Mouse (Mus musculus): ENCODE results near the gene Myh8. TPM values are rescaled to one million over a fixed set of nuclear protein-coding genes. Genes with fewer than 3 reads are reported as not detected.

Myh8 gene
- polyA plus RNA-seq, 1 experiment: 0.06 TPM

DNA sequence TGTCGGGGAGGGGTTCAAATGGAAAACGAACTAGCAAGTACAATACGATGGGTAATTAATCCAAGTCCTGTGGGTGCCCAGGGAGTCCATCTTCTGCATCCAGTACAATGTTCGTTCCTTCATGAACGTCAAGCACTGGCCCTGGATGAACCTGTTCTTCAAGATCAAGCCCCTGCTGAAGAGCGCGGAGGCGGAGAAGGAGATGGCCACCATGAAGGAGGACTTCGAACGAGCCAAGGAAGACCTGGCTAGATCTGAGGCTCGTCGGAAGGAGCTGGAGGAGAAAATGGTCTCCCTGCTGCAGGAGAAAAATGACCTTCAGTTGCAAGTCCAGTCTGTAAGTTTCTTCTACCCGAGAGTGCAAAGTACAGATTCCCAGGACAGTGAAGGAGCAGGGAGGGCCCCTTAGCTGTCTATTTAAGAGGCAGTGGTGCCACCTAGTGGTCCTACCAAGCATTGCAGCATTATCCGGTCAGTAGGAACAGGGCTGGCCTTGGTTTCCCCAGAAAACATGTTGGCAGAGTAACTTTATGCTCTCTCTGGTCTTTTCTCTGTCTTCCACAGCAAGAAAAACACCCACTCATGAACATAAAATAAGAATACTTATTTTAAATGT, 73.3 kb downstream of the Myh8 start:
- no peak for TF ChIP-seq POLR2A (IDR thresholded peaks at IDR 0.05; ENCODE audit: extremely low read depth, insufficient read depth, low read length)
- peak; percentile 97 for TF ChIP-seq CTCF (IDR thresholded peaks at IDR 0.05; ENCODE audit: extremely low read depth, insufficient read depth, low read length)
- H3K27ac ChIP-seq (ENCODE audit: insufficient read depth, low read length): no peak overlapping the region
- H3K4me3 ChIP-seq (ENCODE audit: insufficient read depth, low read length): no peak overlapping the region
- no peaks in the 10 kb centered on the region for H3K4me1 ChIP-seq (ENCODE audit: control insufficient read depth, insufficient read depth, low read length)

DNA sequence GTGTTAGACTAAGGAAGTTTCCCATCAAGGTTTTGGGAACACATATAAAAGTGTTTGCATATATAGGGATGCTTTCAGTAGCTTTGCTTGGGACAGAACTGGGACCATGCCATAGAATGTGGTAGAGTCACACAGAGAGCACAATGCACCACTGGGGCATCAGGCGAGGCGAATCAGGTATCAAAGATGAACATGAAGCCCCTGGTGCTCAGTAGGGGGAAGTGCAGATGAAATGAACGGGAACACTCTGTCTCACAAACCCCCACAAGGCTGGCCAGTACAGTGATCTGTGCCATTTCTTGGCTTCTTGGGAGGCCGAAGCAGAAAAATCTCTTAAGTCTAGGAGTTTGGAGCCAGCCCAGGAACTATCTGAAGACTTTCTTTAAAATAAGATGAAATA, 76.1 kb downstream of the Myh8 start:
- no peaks in the 10 kb centered on the region for H3K4me1 ChIP-seq (ENCODE audit: control insufficient read depth, insufficient read depth, low read length)
- no peak overlapping the region for H3K4me3 ChIP-seq (ENCODE audit: insufficient read depth, low read length)
- H3K27ac ChIP-seq (ENCODE audit: insufficient read depth, low read length): no peak overlapping the region
- no peak; the same call in 1 of the 2 replicates for TF ChIP-seq CTCF (IDR thresholded peaks at IDR 0.05; ENCODE audit: extremely low read depth, insufficient read depth, low read length)
- TF ChIP-seq POLR2A (IDR thresholded peaks at IDR 0.05; ENCODE audit: extremely low read depth, insufficient read depth, low read length): no peak

DNA sequence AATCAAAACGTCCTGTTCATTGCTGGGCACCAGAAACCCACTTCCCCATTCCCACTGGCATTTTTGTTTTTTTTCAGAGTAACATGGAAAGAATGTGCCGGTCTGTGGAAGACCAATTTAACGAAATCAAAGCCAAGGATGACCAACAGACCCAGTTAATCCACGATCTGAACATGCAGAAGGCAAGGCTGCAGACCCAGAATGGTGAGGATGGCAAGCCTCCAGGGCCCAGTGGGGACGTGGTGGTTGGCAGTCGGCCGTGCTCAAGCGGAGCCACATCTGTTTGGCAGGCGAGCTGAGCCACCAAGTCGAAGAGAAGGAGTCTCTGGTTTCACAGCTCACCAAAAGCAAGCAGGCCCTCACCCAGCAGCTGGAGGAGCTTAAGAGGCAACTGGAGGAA, 81.1 kb downstream of the Myh8 start:
- no peak overlapping the region for H3K4me3 ChIP-seq (ENCODE audit: insufficient read depth, low read length)
- H3K27ac ChIP-seq (ENCODE audit: insufficient read depth, low read length): no peak overlapping the region
- 0 out of 2 replicates have a peak, but pooled peaks cover 1% of the 10 kb centered on the region for H3K4me1 ChIP-seq (ENCODE audit: control insufficient read depth, insufficient read depth, low read length)
- TF ChIP-seq CTCF (IDR thresholded peaks at IDR 0.05; ENCODE audit: extremely low read depth, insufficient read depth, low read length) (no peak), POLR2A (IDR thresholded peaks at IDR 0.05; ENCODE audit: extremely low read depth, insufficient read depth, low read length) (no peak)

Other genes starting within 250 kb of the Myh8 start
- 24.0 and 30.3 TPM in 2 replicates for gene Adprm, start 224.5 kb upstream of the Myh8 start, polyA plus RNA-seq (2012; rRNA removed)
- gene Sco1, start 224.5 kb upstream of the Myh8 start, polyA plus RNA-seq (2012; rRNA removed): 6.0 and 6.2 TPM in 2 replicates
- 1.4 and 2.0 TPM in 2 replicates for gene Myh3, start 198.8 kb upstream of the Myh8 start, polyA plus RNA-seq (2012; rRNA removed)
- gene Myh2, start 106.1 kb upstream of the Myh8 start, polyA plus RNA-seq (2012; rRNA removed): 0.44 and 0.47 TPM in 2 replicates
- gene Myh1, start 77.1 kb upstream of the Myh8 start, polyA plus RNA-seq (2012; rRNA removed): 0.23 and 0.32 TPM in 2 replicates
- gene Myh4, start 39.1 kb upstream of the Myh8 start, polyA plus RNA-seq (2012; rRNA removed): 0.15 and 0.21 TPM in 2 replicates
- gene Myh13, start 44.5 kb downstream of the Myh8 start, polyA plus RNA-seq (2012; rRNA removed): 0.27 and 0.62 TPM in 2 replicates
- gene Gas7, start 178.3 kb downstream of the Myh8 start, polyA plus RNA-seq (2012; rRNA removed): 235 and 239 TPM in 2 replicates

All from cortical plate, adult 2 months (tissue).